Mouse (Mus musculus) lung, adult 2 months (tissue): ENCODE results near the gene Pramef12.

Experiments
- CTCF ChIP-seq: fragments of 200-500 bp; IDR thresholded peaks from 2 replicates; pipeline ENCODE4 v1.5.1; 2011; ENCODE audit warnings: mild to moderate bottlenecking, low read length, control low read depth; ENCODE audit not compliant: insufficient read depth
- POLR2A ChIP-seq: fragments of 200-500 bp; IDR thresholded peaks from 2 replicates; pipeline ENCODE4 v1.6.1; 2011; ENCODE audit warnings: low read depth, mild to moderate bottlenecking, control low read depth, low read length, borderline replicate concordance; ENCODE audit errors: extremely low read depth

- TF ChIP-seq CTCF (no peak), POLR2A (no peak)
These were observed 16.3 kb upstream of the Pramef12 start for GRCm38 (mm10) chr4:144424590-144424989.
